Mouse (Mus musculus) cerebellum, adult 2 months (tissue): ENCODE data around the gene Capn1. TPM values are rescaled to one million over a fixed set of nuclear protein-coding genes. Genes with fewer than 3 reads are reported as not detected.

ENCODE experiments used
- DNase-seq, 2 experiments: peaks; one replicate each; pipeline ENCODE4 v3.0.0; 2021
- H3K27ac ChIP-seq: fragments of 200-500 bp; 2 replicates; pipeline ENCODE4 v1.5.1; 2012; ENCODE audit warnings: low read length, control low read depth, inconsistent platforms; ENCODE audit not compliant: insufficient read depth
- H3K27me3 ChIP-seq: fragments of 200-500 bp; 2 replicates; pipeline ENCODE4 v1.6.1; 2012; ENCODE audit warnings: inconsistent platforms, mild to moderate bottlenecking, low read length, moderate library complexity; ENCODE audit not compliant: control insufficient read depth, insufficient read depth
- H3K4me1 ChIP-seq: fragments of 200-500 bp; 2 replicates; pipeline ENCODE4 v1.6.1; 2011; ENCODE audit warnings: low read length; ENCODE audit not compliant: control insufficient read depth, insufficient read depth
- H3K4me3 ChIP-seq: fragments of 200-500 bp; replicated peaks from 2 replicates; pipeline ENCODE3; 2011; ENCODE audit warnings: mild to moderate bottlenecking, low read depth, low read length, control low read depth; ENCODE audit not compliant: insufficient read depth
- CTCF ChIP-seq: fragments of 200-500 bp; IDR thresholded peaks from 2 replicates; pipeline ENCODE4 v1.5.1; 2011; ENCODE audit warnings: low read depth, mild to moderate bottlenecking, control low read depth, low read length, moderate library complexity, borderline replicate concordance; ENCODE audit not compliant: insufficient read depth
- POLR2A ChIP-seq: fragments of 200-500 bp; IDR thresholded peaks from 2 replicates; pipeline ENCODE4 v1.6.1; 2011; ENCODE audit warnings: low read length, control low read depth, borderline replicate concordance; ENCODE audit not compliant: insufficient read depth
- WGBS: fragments of 180-500 bp; shearing (Covaris S2); methylation state at CpG from one replicate; pipeline ENCODE4 v1.1.7; 2018; 5-methylcytosine and 5-hydroxymethylcytosine counted together
- polyA plus RNA-seq: library from polyadenylated mRNA; depleted of rRNA; stranded (reverse); fragments of >200 nt; gene quantifications from 2 replicates; pipeline ENCODE4 v1.2.3, GENCODE M21; 2012; rRNA removed

Capn1 gene
- polyA plus RNA-seq, 1 experiment, result 27.0 TPM

DNA sequence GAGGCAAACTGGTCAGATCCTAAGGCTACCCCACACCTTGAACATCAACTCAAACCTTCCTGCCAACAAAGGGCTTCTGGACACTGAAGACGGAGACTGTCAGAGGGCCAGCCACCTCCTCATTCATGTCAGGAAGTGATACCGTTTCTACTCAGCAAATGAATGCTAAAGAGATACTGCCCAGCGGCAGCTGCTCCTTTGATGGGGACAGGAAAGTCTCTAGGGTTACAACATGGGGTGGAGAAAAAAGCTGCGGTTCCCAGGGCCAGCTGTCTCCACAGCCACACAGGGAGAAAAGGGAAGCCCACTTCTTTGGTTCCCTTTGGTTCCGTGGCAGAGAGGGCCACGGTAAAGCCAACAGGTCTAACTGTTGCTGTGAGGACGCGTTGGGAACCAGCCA is 71.6 kb downstream of the Capn1 start:
- Histone ChIP-seq H3K4me1 (peaks cover 14% of the 10 kb centered on the region), H3K27me3 (no peaks in the 10 kb centered on the region), H3K27ac (no peak overlapping the region; the same call in 1 of the 2 replicates), H3K4me3 (no peak overlapping the region)
- TF ChIP-seq POLR2A (no peak), CTCF (no peak)
- 63% methylated on average over 8 of the region's 8 CpGs for WGBS
- DNase-seq, result no peak

DNA sequence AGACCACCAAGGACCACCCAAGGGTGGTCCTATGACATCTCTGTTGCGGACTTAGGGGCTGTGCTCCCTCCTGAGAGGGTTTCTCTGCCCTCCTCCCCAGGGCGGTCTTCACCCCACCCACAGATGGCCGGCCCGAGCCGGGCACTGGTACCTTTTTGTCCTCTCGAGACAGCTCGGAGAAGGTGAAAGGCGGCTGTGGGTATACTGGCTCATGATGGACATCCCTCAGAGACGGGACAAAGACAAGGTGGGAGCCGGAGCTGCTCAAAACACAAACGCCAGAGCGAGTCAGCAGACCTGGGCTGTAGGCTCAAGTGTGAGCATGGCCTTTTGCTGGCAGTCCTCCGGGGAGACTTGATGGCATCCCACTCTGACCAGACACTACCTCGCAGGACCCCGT is 72.3 kb downstream of the Capn1 start:
- Histone ChIP-seq H3K27ac (no peak overlapping the region), H3K4me1 (peaks cover 14% of the 10 kb centered on the region), H3K27me3 (no peaks in the 10 kb centered on the region), H3K4me3 (no peak overlapping the region)
- WGBS, result 90% methylated on average over 15 of the region's 15 CpGs
- TF ChIP-seq POLR2A, result no peak
- no peak for TF ChIP-seq CTCF
- no peak for DNase-seq

DNA sequence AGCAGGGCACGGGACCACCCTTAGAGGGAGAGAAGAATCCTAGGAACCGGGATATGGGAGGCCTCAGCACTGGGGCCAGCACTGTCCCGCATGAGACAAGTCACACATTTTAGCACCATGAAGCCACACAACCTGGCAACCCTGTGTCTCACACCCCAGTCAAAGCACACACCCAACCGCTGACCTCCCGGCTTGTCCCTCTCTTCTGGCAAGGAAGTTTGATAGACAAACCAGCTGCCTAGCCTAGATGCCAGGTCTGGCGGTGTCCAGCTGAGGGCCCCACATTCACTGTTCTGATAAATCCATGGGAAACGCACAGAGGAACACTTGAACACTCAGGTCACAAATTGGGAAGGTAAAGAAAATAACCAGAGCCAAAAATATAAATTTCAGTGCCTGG is 73.1 kb downstream of the Capn1 start:
- Histone ChIP-seq H3K27me3 (no peaks in the 10 kb centered on the region), H3K27ac (no peak overlapping the region), H3K4me3 (no peak overlapping the region), H3K4me1 (peaks cover 22% of the 10 kb centered on the region)
- no peak for DNase-seq
- 58% methylated on average over 7 of the region's 7 CpGs for WGBS
- TF ChIP-seq CTCF, result no peak
- TF ChIP-seq POLR2A, result no peak

DNA sequence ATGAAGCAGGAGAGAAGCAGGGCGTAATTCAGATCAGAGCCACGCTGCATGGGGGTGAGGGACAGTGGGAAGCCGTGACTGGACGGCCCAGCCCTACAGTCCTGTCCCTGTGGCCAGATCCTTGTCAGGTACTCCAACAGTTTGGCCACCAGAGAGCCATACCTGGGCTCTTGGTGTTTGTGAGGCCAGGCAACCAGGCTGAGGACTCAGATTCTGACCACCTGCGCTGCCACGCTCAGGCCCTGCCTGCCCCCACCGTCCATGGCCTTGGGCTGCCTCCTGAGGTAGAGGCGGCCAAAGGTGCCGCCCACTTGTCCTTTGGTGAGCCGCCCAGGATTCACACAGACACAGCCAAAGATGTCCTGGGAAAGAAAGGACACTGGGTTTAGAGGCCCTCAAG is 75.0 kb downstream of the Capn1 start:
- 19% methylated on average over 10 of the region's 10 CpGs for WGBS
- TF ChIP-seq POLR2A (no peak), CTCF (no peak)
- H3K27me3 ChIP-seq, result no peaks in the 10 kb centered on the region
- H3K27ac ChIP-seq, result peak overlapping the region; percentile 92
- H3K4me3 ChIP-seq, result no peak overlapping the region
- peak; percentile 38 to 54 for DNase-seq
- peaks cover 28% of the 10 kb centered on the region for H3K4me1 ChIP-seq

DNA sequence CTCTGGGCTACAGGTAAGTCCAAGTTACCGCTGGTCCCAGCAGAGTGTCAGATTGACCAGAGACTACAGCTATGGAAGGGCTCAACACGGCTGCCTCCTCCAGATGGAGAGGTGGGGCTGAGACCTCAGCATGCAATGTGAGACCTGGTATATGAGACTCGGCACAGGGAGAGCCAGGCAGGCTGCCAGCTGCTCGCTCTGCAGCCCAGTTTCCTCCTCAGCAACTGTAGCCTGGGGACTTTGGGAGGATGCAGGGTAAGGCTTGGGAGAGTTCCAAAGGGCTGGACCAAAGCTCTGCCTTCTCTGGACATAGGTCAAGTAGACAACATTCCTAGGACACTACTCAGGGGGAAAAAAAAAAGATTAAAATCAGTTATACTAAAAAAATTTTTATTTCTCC is 75.5 kb downstream of the Capn1 start:
- Histone ChIP-seq H3K27ac (peak overlapping the region; percentile 92), H3K4me3 (no peak overlapping the region), H3K27me3 (no peaks in the 10 kb centered on the region), H3K4me1 (peaks cover 28% of the 10 kb centered on the region)
- peak; percentile 87 to 92 for DNase-seq
- TF ChIP-seq CTCF (no peak), POLR2A (0 out of 2 replicates have a peak, but pooled peaks have one; percentile 18)
- WGBS, result 4% methylated on average over 4 of the region's 4 CpGs

DNA sequence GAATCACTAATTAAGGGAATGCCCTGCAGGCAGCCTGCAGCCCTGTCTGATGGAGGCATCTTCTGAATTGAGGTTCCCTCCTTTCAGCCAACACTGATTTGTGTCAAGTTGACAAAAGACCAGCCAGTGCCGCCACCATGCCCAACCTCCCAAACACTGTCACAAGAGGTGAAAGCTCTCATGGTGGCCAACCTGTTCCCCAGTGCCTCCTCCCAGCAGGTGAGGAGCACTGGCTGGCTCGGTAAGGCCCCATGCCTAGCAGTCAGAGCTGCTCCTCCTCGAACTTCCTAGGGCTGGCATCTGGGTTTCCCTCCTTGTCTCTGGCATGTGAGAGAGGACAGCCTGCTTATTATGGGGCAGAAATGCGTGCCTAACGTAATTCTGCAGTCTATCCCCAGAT is 76.0 kb downstream of the Capn1 start:
- 11% methylated on average over 5 of the region's 5 CpGs for WGBS
- Histone ChIP-seq H3K27ac (peak overlapping the region; percentile 65), H3K4me1 (peaks cover 28% of the 10 kb centered on the region), H3K4me3 (no peak overlapping the region), H3K27me3 (no peaks in the 10 kb centered on the region)
- TF ChIP-seq CTCF, result no peak
- TF ChIP-seq POLR2A, result no peak
- peak in 1 of 2 experiments; percentile 38 for DNase-seq

Other genes starting within 250 kb of the Capn1 start
- gene Scyl1, start 244.5 kb downstream of the Capn1 start, polyA plus RNA-seq, result 158 and 170 TPM in 2 replicates
- gene Frmd8, start 140.6 kb downstream of the Capn1 start, polyA plus RNA-seq, result 23.4 and 28.3 TPM in 2 replicates
- gene Slc25a45, start 138.1 kb downstream of the Capn1 start, polyA plus RNA-seq, result 4.3 and 5.0 TPM in 2 replicates
- gene Tigd3, start 121.7 kb downstream of the Capn1 start, polyA plus RNA-seq, result 5.1 and 5.6 TPM in 2 replicates
- 136 and 141 TPM in 2 replicates for gene Dpf2, start 102.9 kb downstream of the Capn1 start, polyA plus RNA-seq
- gene Cdc42ep2, start 91.1 kb downstream of the Capn1 start, polyA plus RNA-seq, result 23.8 and 25.2 TPM in 2 replicates
- gene Pola2, start 51.7 kb downstream of the Capn1 start, polyA plus RNA-seq, result 16.8 and 19.7 TPM in 2 replicates
- gene Slc22a20, start 29.8 kb downstream of the Capn1 start, polyA plus RNA-seq, result not detected in 2 replicates
- gene Syvn1, start 30.7 kb upstream of the Capn1 start, polyA plus RNA-seq, result 34.5 and 34.8 TPM in 2 replicates
- gene Mrpl49, start 41.9 kb upstream of the Capn1 start, polyA plus RNA-seq, result 48.7 and 51.5 TPM in 2 replicates
- 792 and 828 TPM in 2 replicates for gene Fau, start 41.9 kb upstream of the Capn1 start, polyA plus RNA-seq
- 50.8 and 51.5 TPM in 2 replicates for gene Znhit2, start 45.3 kb upstream of the Capn1 start, polyA plus RNA-seq
- 50.8 and 51.6 TPM in 2 replicates for gene Tm7sf2, start 52.5 kb upstream of the Capn1 start, polyA plus RNA-seq
- 95.6 and 108 TPM in 2 replicates for gene Vps51, start 61.3 kb upstream of the Capn1 start, polyA plus RNA-seq
- 0.59 TPM in 1 of 2 replicates, not detected in the other for gene Tmem262, start 64.1 kb upstream of the Capn1 start, polyA plus RNA-seq
- gene Gm28374, start 66.4 kb upstream of the Capn1 start, polyA plus RNA-seq, result 0.78 and 1.3 TPM in 2 replicates
- 79.2 and 84.9 TPM in 2 replicates for gene Zfpl1, start 69.1 kb upstream of the Capn1 start, polyA plus RNA-seq
- 0.14 and 0.20 TPM in 2 replicates for gene Cdca5, start 69.1 kb upstream of the Capn1 start, polyA plus RNA-seq
- not detected in 2 replicates for gene AC131692.1, start 78.5 kb upstream of the Capn1 start, polyA plus RNA-seq
- 0.05 and 0.24 TPM in 2 replicates for gene Naaladl1, start 89.9 kb upstream of the Capn1 start, polyA plus RNA-seq
- 33.8 and 35.9 TPM in 2 replicates for gene Sac3d1, start 102.8 kb upstream of the Capn1 start, polyA plus RNA-seq
- 66.7 and 67.9 TPM in 2 replicates for gene Snx15, start 112.4 kb upstream of the Capn1 start, polyA plus RNA-seq
- gene Batf2, start 125.1 kb upstream of the Capn1 start, polyA plus RNA-seq, result 0.29 and 0.54 TPM in 2 replicates
- 174 and 188 TPM in 2 replicates for gene Arl2, start 125.7 kb upstream of the Capn1 start, polyA plus RNA-seq
- 0.08 TPM in 2 replicates for gene Majin, start 168.5 kb upstream of the Capn1 start, polyA plus RNA-seq
- gene Gpha2, start 210.5 kb upstream of the Capn1 start, polyA plus RNA-seq, result 0.21 TPM in 1 of 2 replicates, not detected in the other
- gene Ppp2r5b, start 220.0 kb upstream of the Capn1 start, polyA plus RNA-seq, result 243 and 258 TPM in 2 replicates
- 40.8 and 41.1 TPM in 2 replicates for gene Atg2a, start 225.8 kb upstream of the Capn1 start, polyA plus RNA-seq